ENCODE assay signal across 26 mouse cellular contexts in the genomic region with DNA sequence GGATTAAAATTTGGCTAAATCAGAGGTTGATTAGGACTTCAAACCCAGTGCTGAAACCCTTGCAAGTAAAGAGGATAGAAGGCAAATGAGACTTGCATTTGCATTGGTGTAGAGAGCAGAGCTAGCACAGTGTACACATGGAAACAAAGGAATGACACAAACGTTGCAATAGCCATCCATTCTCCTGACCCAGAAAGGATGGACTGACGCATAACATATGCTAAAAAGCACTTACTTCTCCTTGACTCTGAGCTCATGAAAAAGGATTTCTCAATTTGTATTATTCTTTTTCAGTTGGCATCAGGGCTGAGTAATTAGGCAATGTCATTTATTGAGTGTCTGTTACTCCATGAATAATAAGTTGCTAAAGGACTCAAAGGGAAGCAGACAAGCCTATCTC. TPM values are rescaled to one million over a fixed set of nuclear protein-coding genes. Genes with fewer than 3 reads are reported as not detected.
DNase-seq lines count a peak whose midpoint lies in the region; ATAC-seq lines count a peak whose summit lies in the region.
"Had no signal": no experiment of that assay in that cellular context is flagged by ENCODE, and none has a peak within 500 bp of the region (broad histone marks: within the 10 kb centered on the region; RNA-seq: fewer than 3 reads in every experiment).

No protein-coding gene starts in this region.

- no peak for ATAC-seq in liver, embryonic 15.5 days (ENCODE audit: insufficient read depth)
- no peak for ATAC-seq in liver, embryonic 11.5 days (replicated peaks; ENCODE audit: low FRiP score)
- peak; percentile 53 for ATAC-seq in granulocyte monocyte progenitor cell, adult 5-6 weeks (replicated peaks; ENCODE audit: poor library complexity, severe bottlenecking)
- ATAC-seq in monocyte, adult 5-6 weeks (replicated peaks; ENCODE audit: insufficient number of reproducible peaks, low FRiP score, low TSS enrichment, poor library complexity, severe bottlenecking): peak; percentile 27; the same call in 1 of the 2 replicates
- ATAC-seq: activated CD4-positive, CD25-positive, alpha-beta regulatory T cell, adult 4 months; hindbrain, postnatal 0 days had no signal

- no peaks in the 10 kb centered on the region for H3K9me3 ChIP-seq in liver, embryonic 15.5 days (replicated peaks)
- no peaks in the 10 kb centered on the region for H3K9me3 ChIP-seq in liver, embryonic 11.5 days (ENCODE audit: control insufficient read depth, low read length)
- H3K9me3 ChIP-seq: embryonic facial prominence, embryonic 10.5 days; embryonic facial prominence, embryonic 13.5 days; forebrain, embryonic 12.5 days; heart, embryonic 10.5 days; heart, embryonic 13.5 days had no signal

- no peaks in the 10 kb centered on the region for H3K27me3 ChIP-seq in liver, embryonic 15.5 days
- H3K27me3 ChIP-seq in liver, embryonic 11.5 days (replicated peaks; ENCODE audit: control insufficient read depth, insufficient read depth, low read length): no peaks in the 10 kb centered on the region
- H3K27me3 ChIP-seq: embryonic facial prominence, embryonic 13.5 days; forebrain, embryonic 12.5 days; heart, embryonic 13.5 days had no signal

- H3K4me3 ChIP-seq in liver, embryonic 15.5 days (replicated peaks): no peak overlapping the region
- H3K4me3 ChIP-seq in liver, embryonic 11.5 days (ENCODE audit: low read depth, low read length): no peak overlapping the region
- H3K4me3 ChIP-seq: embryonic facial prominence, embryonic 10.5 days; embryonic facial prominence, embryonic 13.5 days; erythroblast, embryonic 14.5 days; forebrain, embryonic 12.5 days; heart, adult 2 months; heart, embryonic 10.5 days; heart, embryonic 13.5 days had no signal

- peaks cover 18% of the 10 kb centered on the region for H3K36me3 ChIP-seq in liver, embryonic 15.5 days (replicated peaks)
- no peaks in the 10 kb centered on the region; the same call in 1 of the 2 replicates for H3K36me3 ChIP-seq in liver, embryonic 11.5 days (ENCODE audit: control insufficient read depth, insufficient read depth, low read length)
- H3K36me3 ChIP-seq: embryonic facial prominence, embryonic 10.5 days; embryonic facial prominence, embryonic 13.5 days; forebrain, embryonic 12.5 days had no signal

- no peak overlapping the region for H3K9ac ChIP-seq in liver, embryonic 15.5 days
- no peak overlapping the region for H3K9ac ChIP-seq in liver, embryonic 11.5 days (ENCODE audit: low read depth, low read length)
- H3K9ac ChIP-seq: embryonic facial prominence, embryonic 13.5 days; forebrain, embryonic 12.5 days; heart, embryonic 13.5 days; hindbrain, embryonic 14.5 days had no signal

- no peak overlapping the region for H3K4me2 ChIP-seq in liver, embryonic 15.5 days
- H3K4me2 ChIP-seq in liver, embryonic 11.5 days: no peak overlapping the region
- H3K4me2 ChIP-seq: embryonic facial prominence, embryonic 13.5 days; forebrain, embryonic 12.5 days; heart, embryonic 13.5 days; hindbrain, embryonic 14.5 days had no signal

- H3K4me1 ChIP-seq in liver, embryonic 15.5 days (replicated peaks): peaks cover 70% of the 10 kb centered on the region
- peaks cover 29% of the 10 kb centered on the region for H3K4me1 ChIP-seq in liver, embryonic 11.5 days (replicated peaks; ENCODE audit: control insufficient read depth, insufficient read depth, low read length)
- H3K4me1 ChIP-seq: embryonic facial prominence, embryonic 10.5 days; embryonic facial prominence, embryonic 13.5 days; forebrain, embryonic 12.5 days had no signal

- DNase-seq in liver, embryonic 11.5 days (ENCODE audit: low spot score): no peak
- peak; percentile 40 for DNase-seq in gonadal fat pad, adult 2 months (ENCODE audit: low read depth)
- DNase-seq in kidney, postnatal 4 days: no peak
- DNase-seq: adrenal gland, adult 8-10 months; adrenal gland, postnatal 25 days; cerebellum, adult 11-12 months; cerebellum, adult 8-10 months; cerebellum, postnatal 10 days; cerebellum, postnatal 36 days; embryo, embryonic 11 days; gastrocnemius, postnatal 14 days; heart, adult 2 months; heart, postnatal 14 days; heart, postnatal 4 days had no signal

- 73% methylated on average over 2 of the region's 2 CpGs for WGBS in liver, embryonic 15.5 days (ENCODE audit: insufficient replicate concordance)
- WGBS in liver, embryonic 11.5 days: 74% methylated on average over 2 of the region's 2 CpGs

- 0 out of 2 replicates have a peak overlapping the region, but pooled peaks have one; percentile 10 for H3K27ac ChIP-seq in liver, embryonic 15.5 days (replicated peaks)
- H3K27ac ChIP-seq in liver, embryonic 11.5 days (ENCODE audit: low read depth, low read length): no peak overlapping the region
- H3K27ac ChIP-seq: embryonic facial prominence, embryonic 10.5 days; embryonic facial prominence, embryonic 13.5 days; forebrain, embryonic 12.5 days; heart, adult 2 months; heart, embryonic 10.5 days; heart, embryonic 13.5 days; hindbrain, embryonic 14.5 days; hindbrain, postnatal 0 days had no signal

RNA-seq across cellular contexts. Expression of gene Man1a, which starts 41.6 kb away (rescaled TPM):
- polyA plus RNA-seq in liver, embryonic 15.5 days (2015; fragmentation: Nextera tagmentation; extraction: Ambion mirVana): 12.0 and 14.4 TPM in 2 replicates
- polyA plus RNA-seq in liver, embryonic 11.5 days (2014; fragmentation: Nextera tagmentation; extraction: Ambion mirVana): 12.6 and 12.9 TPM in 2 replicates
- 111 and 239 TPM in 2 replicates for polyA plus RNA-seq in gonadal fat pad, adult 2 months (2012; rRNA removed)
- total RNA-seq in granulocyte monocyte progenitor cell, adult 5-6 weeks (2014; fragmentation: Nextera tagmentation): 51.7 and 66.8 TPM in 2 replicates
- 74.8 and 82.5 TPM in 2 replicates for total RNA-seq in granulocyte monocyte progenitor cell, adult 5-6 weeks (2017)
- 119 to 131 TPM (median 129 TPM) in 3 replicates for total RNA-seq in monocyte, adult 5-6 weeks (2017)

Comparison
In these comparisons a context has a peak if more than half of its experiments do, and no peak if none do; other contexts are left out.
1. ATAC-seq: peak in granulocyte monocyte progenitor cell, adult 5-6 weeks (single experiment) and monocyte, adult 5-6 weeks (single experiment); none in liver, embryonic 15.5 days (single experiment) and liver, embryonic 11.5 days (single experiment).